Mouse (Mus musculus) left cerebral cortex, adult 11 months (tissue): ENCODE results near the gene Anp32e.
"Not testable (repeated sequence)": the region's sequence is repeated elsewhere in the genome, so short reads cannot be mapped to it uniquely, and the experiment has no call there.

Experiments used
- DNase-seq: peaks from one replicate; pipeline ENCODE4 v3.0.0; 2022; ENCODE audit warnings: low spot score

Anp32e gene

DNA sequence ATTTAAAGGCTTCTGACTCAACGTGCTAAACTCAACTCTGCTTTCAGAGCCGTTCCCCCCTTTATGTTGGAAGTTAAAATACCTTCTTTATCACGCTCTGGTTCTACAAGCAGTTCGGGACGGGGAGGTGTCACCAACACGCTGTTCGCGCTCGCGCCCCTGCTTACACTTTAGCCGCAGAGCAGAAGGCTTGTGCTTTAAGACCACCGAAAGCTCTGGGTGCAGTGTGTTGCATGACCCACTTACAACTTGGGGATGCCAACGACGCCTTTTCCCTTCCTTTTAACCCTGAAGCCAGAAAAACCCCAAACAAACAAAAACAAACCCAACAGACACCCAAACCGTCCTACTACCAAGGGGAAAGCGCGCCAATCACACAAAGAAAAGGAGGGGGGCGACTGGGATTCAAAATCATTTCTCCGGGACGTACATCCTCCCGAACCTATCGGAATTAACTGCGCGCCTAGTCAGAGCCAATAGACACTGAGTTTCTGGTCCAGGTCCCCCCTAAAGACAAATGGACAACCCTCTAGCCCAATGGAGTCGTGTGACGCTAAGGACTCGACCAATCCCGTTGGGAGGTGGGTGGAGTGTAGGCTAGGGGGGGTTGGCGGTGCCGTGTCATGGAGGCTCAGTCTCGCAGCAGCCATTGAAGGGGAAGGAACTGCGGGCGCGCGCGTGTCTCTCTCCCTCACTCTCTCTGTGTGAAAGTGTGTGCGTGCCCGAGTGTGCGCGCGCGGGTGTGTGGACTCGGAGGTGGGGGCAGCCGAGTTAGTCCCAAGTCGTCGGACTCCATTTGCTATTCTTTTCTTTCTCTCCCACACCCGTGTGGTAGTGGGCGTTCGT is at the start of gene Anp32e:
Gene Anp32e (plus strand): TSS at position 589 of the 846 bp plus-strand sequence.
- peak; percentile 95 for DNase-seq

DNA sequence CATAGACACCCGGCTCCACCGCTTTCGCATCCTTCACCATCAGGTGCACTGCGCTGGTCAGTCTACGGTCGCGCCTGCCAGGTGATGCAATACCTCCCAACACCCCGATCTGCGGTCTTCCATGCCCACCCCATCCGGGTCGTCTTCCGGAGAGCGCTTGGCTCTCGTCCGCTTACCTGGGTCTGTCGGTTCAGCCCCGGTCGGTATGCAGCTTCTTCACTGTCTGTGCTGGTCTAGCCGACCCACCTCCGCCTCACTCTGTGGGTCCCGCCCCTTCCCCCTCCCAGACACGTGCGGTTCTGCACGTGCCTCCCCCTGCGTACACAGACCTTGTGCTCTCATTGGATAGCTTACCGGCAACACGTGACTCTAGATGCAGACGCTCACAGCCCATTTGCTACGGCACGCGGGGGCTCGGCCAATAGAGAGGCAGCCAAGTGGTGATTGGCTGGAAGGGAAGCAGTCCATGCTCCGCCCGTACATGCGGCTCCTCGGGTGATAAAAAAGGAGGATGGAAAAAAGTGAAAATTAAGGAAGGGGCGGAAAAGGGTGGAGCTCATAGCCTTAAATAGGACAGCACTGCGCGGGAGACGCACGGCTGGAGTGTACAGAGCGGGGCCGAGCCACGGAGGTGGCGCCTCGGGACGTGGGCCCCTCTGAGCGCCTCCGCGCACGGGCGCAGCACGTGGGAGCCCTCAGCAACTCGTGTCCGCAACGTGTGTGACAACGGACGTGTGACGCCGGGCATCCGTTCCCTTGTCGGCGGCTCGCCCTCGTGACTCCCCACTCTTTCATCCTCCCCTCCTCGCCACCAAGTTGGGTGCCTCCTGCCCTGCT is 46.8 kb upstream of the Anp32e start, which contains the start of gene Ciart:
Gene Ciart (minus strand): TSS at position 273 of the 837 bp plus-strand sequence.
- peak; percentile 98 for DNase-seq

DNA sequence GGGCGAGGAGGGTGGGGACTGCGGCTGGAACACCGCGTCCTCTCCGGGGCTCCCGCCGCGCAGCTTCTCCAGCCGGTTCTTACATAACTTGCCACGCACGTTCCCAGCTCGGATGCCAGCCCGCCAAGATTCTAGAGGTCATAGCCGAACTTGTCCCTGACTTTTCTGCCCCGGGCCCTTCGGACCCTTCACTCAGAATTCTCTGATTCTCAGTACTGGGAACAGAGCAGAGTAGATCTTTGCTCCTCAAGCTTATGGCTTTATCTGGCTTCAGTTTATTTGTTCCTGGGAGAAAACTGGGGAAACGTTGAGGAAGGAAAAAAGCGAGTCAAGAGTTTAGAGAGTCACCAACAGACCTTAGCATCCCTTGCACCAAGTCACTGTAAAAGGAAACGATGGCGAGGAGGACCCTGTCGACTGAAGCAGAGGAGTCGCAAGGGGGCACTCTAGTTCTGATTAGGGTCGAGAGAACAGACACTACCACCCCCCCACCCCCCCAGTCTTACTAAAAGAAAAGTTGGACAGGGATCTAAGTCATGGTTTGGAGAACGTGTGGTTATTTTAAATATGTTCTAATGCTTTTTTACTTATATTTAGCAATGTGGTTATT is 46.1 kb upstream of the Anp32e start:
- peak; percentile 73 for DNase-seq

DNA sequence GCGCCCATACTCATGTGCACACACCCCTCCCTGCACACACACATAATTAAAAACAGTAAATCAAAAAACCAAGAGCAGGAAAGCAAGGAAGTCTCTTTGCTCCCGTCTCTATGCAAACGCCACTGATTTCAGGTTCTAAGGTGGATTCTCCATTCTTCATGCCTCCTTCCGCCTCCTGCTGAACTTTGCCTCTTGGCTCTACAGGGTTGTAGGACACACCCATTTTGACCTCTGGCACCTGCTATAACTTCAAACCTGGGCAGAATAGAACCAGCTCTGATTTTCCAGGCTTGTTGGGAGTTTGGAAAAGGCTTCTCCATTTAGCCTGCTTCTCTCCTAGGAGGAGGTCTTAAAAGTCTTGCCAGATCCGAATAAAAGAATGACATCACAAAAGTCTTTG is 44.6 kb upstream of the Anp32e start:
- no peak for DNase-seq

DNA sequence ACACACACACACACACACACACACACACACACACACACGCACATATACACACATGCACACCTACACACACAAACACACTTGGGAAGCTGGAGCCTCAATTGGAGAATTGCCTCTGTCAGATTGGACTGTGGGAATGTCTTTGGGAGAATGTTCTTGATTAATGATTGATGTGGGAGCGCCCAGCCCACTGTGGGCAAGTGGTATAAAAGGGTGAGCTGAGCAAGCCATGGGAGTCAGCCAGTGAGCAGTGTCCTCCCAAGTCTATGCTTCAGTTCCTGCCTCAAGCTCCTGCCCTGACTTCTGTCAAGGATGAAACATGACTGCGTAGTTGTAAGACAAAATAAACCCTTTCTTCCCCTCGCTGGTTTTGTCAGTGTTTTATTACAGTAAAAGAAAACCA is 41.5 kb upstream of the Anp32e start:
- no peak for DNase-seq

DNA sequence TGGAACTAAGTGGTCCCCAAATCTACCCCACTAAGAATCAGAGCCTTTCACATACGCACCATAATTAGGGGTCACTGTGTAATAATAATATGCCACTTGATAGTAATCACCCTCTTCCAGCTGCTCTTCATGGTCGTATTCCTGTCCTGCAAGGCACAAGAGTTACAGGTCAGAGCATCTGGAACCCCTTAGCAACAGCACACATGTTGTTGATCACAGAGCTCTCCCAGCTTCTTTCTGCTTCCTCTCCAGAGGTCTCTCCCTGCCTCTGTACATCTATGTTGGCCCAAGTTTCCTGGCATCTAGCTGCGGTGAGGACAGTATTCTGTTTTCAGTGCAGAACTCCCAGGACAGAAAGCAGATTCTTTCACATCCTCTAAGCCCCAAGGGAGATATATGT is 39.4 kb upstream of the Anp32e start:
- no peak for DNase-seq

DNA sequence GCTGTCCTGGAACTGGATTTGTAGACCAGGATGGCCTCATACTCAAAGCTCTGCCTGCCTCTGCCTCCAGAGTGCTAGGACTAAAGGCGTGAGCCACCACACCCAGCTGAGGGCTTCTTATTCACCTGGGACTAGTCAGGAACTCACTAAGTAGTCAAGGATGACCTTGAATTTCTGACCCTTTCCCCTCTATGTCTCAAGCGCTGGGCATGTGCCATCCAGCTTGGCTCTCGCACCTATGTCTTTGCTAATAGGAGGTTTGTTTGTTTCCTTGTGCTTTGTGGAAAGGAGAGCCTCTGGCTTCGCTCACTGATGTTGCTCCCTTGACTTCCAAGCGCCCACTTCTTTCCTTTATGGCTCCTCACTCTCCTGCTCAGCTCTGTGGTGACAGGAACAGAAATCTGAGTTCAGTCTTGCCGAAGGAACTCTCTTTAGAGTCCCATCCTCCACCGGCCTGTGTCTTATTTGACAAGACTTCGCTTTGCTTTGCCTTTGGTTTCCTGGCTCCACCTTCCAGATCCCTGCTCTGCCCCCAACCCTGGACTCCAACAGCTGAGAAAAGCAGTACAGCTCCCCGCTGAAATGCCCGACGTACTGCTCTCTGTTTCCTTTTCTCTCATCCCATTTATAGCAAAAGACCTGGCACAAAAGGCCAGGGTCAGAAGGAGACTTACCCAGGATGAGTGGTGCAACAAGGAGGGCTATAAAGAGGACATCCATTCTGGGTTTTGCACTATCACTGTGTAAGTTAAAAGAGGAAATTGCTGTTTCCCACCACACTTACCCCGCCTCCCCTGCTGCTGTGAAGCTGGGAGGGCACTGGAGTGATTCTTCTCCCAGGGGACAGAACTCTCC is 37.6 kb upstream of the Anp32e start, which contains the start of gene BC028528:
Gene BC028528 (minus strand): TSS at position 795 of the 855 bp plus-strand sequence.
- DNase-seq = no peak

DNA sequence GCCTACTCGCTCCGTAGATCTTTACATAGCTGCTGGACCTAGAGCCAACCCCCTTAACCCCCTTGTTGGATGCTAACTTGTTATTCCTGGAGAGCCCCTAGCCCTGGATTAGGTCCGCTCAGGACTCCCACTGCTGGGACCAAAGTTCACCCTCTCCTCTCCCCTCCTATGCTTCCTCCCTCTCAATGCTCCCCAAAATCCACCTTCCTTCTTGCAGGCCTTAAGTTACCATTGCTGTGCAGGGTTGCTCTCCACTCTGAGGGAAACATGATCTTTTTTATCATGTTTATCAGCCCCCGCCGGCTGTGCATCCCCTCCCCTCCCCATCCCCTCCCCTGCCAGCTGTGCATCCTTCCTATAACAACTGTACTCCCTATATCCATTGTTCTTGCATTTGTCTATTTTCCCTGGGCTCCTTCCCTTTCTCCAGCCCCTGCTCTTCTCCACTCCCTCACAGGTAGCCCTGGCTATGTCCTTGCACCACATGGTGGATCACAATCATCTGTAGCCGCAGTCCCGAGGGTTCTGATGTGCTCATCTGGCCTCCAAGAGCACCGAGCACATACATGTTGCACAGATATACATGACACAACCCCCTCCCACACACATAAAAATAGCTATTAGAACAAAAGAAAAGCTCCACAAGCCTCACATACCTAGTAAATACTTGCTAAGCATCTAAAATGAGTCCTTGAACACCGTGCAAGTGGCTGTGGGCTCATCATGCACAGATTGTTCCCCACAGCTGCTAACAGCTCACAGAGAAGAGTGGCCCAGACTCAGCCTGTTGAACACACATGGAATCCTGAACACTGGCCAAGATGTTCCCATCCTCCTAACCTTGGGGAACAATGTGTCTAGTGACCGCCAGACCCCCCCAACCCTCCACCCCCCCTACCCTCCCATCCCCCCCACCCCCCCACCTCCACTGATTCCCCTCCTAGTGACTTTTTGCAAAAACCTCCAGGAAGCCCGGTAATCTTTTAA is 36.7 kb upstream of the Anp32e start:
- DNase-seq = no peak

DNA sequence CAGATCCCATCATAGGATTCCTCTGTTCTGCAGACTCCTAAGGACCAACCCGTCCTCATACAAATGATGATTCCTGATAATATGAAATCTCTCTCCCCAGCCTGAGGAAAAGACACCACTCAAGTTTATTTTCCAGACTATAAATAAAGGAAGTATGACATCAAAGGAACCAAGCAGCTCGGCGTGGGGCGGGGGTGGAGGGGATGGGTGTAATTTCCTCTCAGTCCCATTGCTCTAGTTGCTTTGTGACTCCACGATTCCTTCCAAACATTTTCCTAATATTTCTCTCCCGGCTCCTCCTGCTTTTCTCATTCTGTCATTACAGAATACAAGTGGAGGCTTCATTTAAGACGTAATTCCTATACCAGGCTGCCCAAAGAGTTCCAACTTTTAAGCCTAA is 35.9 kb upstream of the Anp32e start:
- no peak for DNase-seq

DNA sequence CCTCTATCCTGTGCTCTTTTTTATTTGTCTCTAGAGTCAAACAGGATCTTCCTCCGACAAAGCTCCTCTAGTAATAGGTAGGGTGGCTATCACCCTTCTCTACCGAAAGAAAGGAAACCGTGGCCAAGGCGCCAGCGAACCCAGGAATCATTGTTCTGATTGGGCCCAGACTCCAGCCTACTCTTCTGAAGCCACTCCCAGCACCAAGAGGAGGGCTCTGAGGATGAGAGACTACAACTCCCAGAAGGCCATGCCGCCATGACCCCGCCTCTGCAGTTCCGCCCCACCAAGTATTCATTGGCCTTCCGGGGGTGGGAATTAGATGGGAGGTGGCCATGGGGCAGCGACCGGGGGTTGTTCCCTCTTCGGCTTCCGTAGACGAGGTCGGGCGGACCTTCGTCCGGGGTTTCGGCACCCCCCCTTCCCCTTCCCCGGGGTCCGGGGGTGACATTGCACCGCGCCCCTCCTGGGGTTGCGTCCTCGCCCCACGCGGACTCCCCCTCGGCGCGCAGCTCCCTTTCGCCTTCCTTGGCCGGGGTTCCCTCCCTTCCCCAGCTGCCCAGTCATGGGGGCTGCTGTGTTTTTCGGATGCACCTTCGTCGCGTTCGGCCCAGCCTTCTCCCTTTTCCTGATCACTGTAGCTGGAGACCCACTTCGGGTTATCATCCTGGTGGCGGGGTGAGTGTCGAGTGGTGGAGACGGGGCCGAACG is 35.3 kb upstream of the Anp32e start, which contains the start of gene Aph1a:
Gene Aph1a (plus strand): TSS at position 364 of the 711 bp plus-strand sequence.
- DNase-seq = peak; percentile 95

DNA sequence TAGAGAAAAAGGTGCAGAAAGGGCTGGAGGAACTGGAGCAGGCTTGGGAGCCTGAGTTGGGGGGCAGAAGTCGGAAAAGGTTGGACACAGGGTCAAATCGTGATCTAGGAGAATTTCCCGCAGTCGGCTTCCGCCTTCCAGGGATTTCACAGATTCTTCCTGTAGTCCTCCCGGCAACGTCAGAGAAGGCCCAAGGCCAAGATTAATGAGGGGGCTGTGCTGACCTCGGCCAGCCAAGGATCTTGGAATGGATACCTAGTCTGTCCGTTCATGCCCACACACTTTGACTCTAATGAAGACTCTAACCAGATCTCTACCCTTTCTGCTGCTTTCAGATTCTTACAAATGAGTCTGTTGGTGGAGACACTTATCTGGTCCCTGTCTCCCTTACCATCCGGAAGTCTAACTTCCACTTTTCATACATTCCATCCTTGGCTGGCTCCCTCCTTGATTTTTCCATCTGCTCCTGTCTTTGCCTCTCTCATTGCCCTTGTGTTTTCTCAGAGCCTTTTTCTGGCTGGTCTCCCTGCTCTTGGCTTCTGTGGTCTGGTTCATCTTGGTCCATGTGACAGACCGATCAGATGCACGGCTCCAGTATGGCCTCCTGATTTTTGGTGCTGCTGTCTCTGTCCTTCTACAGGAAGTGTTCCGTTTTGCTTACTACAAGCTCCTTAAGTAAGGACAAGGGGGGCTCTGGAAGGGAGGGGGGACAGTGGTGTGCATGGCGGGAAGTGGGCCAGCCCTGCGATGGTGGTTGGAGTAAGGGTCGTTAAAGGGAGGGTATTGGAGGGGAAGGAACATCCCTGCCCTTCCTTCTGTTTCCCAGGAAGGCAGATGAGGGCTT is 34.5 kb upstream of the Anp32e start:
- no peak for DNase-seq

DNA sequence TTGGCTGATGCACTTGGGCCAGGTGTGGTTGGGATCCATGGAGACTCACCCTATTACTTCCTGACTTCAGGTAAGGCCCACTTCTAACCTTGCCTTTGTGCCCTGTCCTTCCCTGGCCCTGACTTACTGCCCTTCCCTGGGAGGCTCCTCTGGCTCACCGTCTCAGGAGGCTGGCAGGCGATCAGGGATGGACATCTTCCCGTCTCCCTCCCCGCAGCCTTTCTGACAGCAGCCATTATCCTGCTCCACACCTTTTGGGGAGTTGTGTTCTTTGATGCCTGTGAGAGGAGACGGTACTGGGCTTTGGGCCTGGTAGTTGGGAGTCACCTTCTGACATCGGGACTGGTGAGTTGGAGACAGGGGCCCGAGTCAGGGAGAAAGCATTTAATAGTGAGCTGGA is 33.5 kb upstream of the Anp32e start:
- DNase-seq = not testable (repeated sequence)

DNA sequence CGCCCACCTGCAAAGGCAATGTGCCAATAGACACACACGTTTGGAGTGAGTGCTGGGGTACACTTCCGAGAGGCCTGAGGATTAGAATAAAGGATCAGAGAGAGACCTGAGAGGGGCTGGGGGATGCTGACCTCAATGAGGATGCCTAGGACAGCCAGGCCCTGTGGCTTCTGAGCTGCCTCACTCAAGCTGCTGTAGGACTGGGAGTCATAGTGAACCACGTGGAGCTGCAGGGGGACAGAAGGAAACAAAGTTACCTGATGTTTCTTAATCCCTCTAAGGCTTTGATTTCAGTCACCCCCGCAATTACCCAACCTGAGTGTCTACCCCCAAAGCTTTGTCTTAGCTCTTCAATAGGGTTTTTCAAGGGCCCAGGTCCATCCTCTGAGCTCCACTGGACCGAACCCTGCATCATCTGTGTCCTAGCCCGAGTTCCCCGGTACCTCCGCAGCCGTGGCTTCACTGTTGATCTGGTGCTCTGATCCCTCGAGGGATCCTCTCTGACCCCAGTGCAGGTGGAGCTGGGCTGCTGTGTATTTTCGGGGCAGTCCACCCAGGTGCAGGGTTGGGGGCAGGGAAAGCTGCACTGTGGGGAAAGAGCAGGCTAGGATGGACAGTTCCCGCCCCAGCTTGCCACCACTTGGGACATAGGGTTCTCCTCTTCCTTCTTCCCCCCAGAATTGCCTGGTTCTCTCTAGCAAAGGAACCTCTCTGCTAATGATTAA is 29.1 kb upstream of the Anp32e start:
- DNase-seq = no peak

DNA sequence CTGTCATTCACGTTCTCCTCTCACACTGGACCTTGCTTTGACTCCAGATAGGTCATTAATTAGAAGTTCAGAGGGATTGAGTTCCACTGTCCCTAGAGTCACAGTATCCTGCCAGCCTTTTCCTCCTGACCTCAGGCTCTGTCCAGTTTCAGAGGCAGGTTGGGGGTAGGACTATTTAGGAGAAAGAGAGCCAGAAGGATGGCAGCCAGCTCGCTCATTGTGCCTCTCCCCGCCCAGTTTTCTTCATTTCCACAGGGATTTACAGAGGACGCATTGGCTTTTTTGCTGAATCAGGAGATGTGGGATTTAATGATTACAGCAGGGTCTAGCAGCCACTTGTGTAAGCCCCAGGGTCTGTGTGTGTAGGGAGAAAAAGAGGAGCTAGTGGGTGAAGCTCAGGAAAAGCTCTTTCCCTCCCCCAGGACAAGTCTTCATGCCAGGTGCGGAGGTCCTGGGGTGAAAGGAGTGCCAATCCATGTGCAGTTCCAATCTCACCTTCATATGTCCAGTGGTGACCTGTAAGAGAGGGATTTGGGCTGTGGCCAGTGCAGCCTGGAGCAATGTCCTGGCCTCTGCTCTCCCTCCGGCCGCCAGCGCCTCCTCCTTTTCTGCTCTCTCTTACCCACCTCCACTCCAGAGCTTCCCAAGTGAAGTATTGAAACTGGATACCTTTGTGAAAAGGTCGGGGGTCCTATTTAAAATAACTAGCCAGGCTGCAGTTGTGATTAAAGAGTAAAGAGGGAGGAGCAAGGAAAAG is 27.3 kb upstream of the Anp32e start:
- DNase-seq = no peak

DNA sequence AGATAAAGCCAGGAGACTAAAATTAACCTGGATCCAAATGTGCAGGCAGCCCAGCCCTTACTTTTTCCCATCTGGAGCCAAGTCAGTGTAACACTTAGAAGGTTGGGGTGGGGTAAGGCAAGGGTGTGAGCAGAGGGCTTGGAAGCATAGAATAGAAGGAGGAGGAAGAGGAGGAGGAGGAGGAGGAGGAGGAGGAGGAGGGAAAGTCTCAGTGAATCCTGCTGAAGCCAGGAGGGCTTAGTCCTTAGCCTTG is 26.7 kb upstream of the Anp32e start:
- no peak for DNase-seq

DNA sequence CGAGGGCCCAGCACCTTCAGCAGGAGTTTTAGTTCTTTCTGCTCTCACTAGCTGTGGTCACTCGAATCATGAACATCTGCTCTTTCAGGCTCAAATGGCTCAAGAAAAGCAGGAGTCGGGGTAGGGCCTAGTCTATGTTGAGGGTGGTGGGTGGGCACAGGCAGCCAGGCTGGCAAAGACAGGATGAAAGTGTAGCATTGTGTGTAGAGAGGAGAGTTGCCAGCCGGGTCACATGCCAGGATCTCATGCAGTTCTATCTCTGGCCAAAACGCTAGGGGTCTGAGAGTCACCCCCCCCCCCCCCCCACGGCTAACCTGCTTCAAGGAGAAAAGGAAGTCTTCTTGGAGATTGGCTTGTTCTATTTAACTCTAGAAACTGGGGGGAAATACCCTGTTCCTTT is 26.4 kb upstream of the Anp32e start:
- DNase-seq = no peak

DNA sequence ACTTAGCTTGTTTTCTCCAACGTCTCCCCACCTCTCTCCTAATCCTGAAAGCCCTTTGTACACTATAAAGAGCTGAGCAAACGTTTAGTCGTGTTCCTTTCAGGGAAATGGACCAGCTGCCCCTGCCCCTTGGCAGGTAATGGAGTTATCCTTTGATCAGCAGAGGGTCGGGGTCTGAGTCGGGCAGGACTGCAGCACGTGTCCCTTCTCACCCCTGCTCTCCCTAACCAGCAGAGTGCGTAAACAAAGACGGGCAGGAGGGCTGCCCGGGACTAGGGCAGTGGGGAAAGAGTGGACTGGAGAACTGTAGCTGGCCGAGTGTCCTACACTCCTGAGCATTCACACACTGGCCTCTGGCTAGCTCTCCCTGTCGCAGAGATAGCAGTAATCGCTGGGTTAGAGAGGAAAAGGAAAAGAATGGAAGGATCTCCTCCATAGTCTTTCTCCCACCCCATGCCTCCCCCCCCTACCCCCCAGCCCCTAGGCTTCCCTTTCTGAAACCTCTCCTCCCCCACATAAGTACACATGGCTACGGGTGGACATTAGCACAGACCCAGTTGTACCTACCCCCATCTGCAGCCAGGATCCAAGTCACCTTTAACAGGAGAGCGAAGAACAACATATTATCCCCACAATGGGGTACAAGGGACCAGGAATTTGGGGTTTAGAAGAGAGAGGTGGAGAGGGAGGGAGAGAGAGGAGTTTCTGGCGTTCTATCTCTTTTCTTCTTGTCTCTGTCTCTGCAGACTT is 25.1 kb upstream of the Anp32e start:
- no peak for DNase-seq
